8 mouse cellular contexts compared by ENCODE assay signal in the genomic region with DNA sequence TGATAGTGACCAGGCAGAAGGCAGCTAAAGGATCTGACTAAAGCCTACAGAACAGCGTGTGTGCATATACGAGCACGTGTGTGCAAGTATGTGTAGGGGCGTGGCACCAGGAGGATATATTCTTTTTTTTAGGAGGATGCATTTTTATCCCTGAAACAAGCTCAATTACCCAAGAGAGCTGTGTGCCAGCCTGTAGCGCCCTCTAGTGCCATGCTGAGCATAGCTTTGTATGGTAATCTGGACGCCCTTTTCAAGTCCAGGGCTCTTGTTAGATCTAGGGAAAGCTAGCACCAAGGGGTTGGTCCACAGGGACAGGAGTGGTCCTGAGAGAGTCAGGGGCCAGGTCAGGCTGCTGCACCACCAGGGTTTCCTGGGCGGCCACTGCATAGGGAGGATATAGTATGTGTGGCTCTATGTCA. TPM values are rescaled to one million over a fixed set of nuclear protein-coding genes. Genes with fewer than 3 reads are reported as not detected.
DNase-seq lines count a peak whose midpoint lies in the region; ATAC-seq and TF ChIP-seq lines count a peak whose summit lies in the region.

No protein-coding gene starts in this region.

- no peak overlapping the region for H3K9ac ChIP-seq in limb, embryonic 14.5 days (ENCODE audit: low read depth, low read length, severe bottlenecking)

- TF ChIP-seq POLR2A in limb, embryonic 14.5 days (IDR thresholded peaks at IDR 0.05; ENCODE audit: borderline replicate concordance, extremely low read depth, insufficient read depth, insufficient read length): no peak
- no peak for TF ChIP-seq POLR2A in olfactory bulb, adult 2 months (IDR thresholded peaks at IDR 0.05; ENCODE audit: insufficient read depth, low read depth, low read length)

- peak; percentile 29; the same call in 1 of the 2 replicates for TF ChIP-seq CTCF in olfactory bulb, adult 2 months (IDR thresholded peaks at IDR 0.05; ENCODE audit: insufficient read depth, low read depth, low read length)

- DNase-seq in 3134 (ENCODE audit: extremely low read depth, insufficient read length, low spot score) (peak; percentile 23), MN1 (ENCODE audit: low spot score) (peak; percentile 87)
- DNase-seq in cerebellum, postnatal 10 days: peak; percentile 84 to 87
- peak; percentile 70 to 81 for DNase-seq in frontal cortex, postnatal 36 days (ENCODE audit: low spot score in 2 of 2)
- DNase-seq in kidney, adult 8-10 months: peak; percentile 65 to 83
- DNase-seq in limb, embryonic 14.5 days (ENCODE audit: low spot score): peak; percentile 78
- DNase-seq in thymus, postnatal 4 days: peak; percentile 81

- no peak overlapping the region for H3K4me3 ChIP-seq in limb, embryonic 14.5 days (replicated peaks; ENCODE audit: low read length)
- H3K4me3 ChIP-seq in olfactory bulb, adult 2 months (ENCODE audit: insufficient read depth, low read depth, low read length): no peak overlapping the region

- no peaks in the 10 kb centered on the region for H3K27me3 ChIP-seq in limb, embryonic 14.5 days (ENCODE audit: control insufficient read depth, insufficient read depth, low read length)

- no peak overlapping the region for H3K27ac ChIP-seq in limb, embryonic 14.5 days (replicated peaks; ENCODE audit: low read depth, low read length)
- no peak overlapping the region for H3K27ac ChIP-seq in olfactory bulb, adult 2 months (ENCODE audit: insufficient read depth, low read depth, low read length)

- peaks cover 54% of the 10 kb centered on the region for H3K36me3 ChIP-seq in limb, embryonic 14.5 days (ENCODE audit: control insufficient read depth, insufficient read depth, low read length)

- WGBS in limb, embryonic 14.5 days: 22% methylated on average over 7 of the region's 7 CpGs
- 17% methylated on average over 7 of the region's 7 CpGs for WGBS in olfactory bulb, adult 2 months

- no peaks in the 10 kb centered on the region for H3K4me1 ChIP-seq in limb, embryonic 14.5 days (ENCODE audit: control insufficient read depth, insufficient read depth, low read length)
- peaks cover 3% of the 10 kb centered on the region for H3K4me1 ChIP-seq in olfactory bulb, adult 2 months (ENCODE audit: control insufficient read depth, insufficient read depth, low read length)

- ATAC-seq in limb, embryonic 14.5 days (ENCODE audit: low FRiP score, low read depth): 0 out of 2 replicates have a peak, but pooled peaks have one; percentile 14

- H3K4me2 ChIP-seq in limb, embryonic 14.5 days (replicated peaks; ENCODE audit: low read depth, low read length, severe bottlenecking): no peak overlapping the region

- no peaks in the 10 kb centered on the region for H3K9me3 ChIP-seq in limb, embryonic 14.5 days (ENCODE audit: control insufficient read depth, low read length)

RNA-seq across cellular contexts. Expression of a gene that starts 16.4 kb away (rescaled TPM):
- polyA plus RNA-seq in limb, embryonic 14.5 days (2012; rRNA removed): 143 and 179 TPM in 2 replicates
- 27.5 and 32.9 TPM in 2 replicates for polyA plus RNA-seq in limb, embryonic 14.5 days (2014; fragmentation: Nextera tagmentation; extraction: Ambion mirVana)
- not detected in 2 replicates for polyA plus RNA-seq in olfactory bulb, adult 2 months (2012; ENCODE audit: insufficient read depth, insufficient read length, low replicate concordance, missing spikeins)

RNA-seq across cellular contexts. Expression of a gene that starts 44.7 kb away (rescaled TPM):
- polyA plus RNA-seq in limb, embryonic 14.5 days (2012; rRNA removed): 31.3 and 33.0 TPM in 2 replicates
- polyA plus RNA-seq in limb, embryonic 14.5 days (2014; fragmentation: Nextera tagmentation; extraction: Ambion mirVana): 44.4 and 49.9 TPM in 2 replicates
- not detected in 2 replicates for polyA plus RNA-seq in olfactory bulb, adult 2 months (2012; ENCODE audit: insufficient read depth, insufficient read length, low replicate concordance, missing spikeins)

Comparison
In these comparisons a context has a peak if more than half of its experiments do, and no peak if none do; other contexts are left out.
1. DNase-seq: peak in every context shown above with its lines; median percentile 87 in MN1; 86 in cerebellum, postnatal 10 days; 81 in thymus, postnatal 4 days; 78 in limb, embryonic 14.5 days; 76 in frontal cortex, postnatal 36 days; 74 in kidney, adult 8-10 months; 23 in 3134.